Mouse (Mus musculus) mouse embryonic stem cell (cell line): Measurements from ENCODE around the gene Ikbkg.
"Not testable (repeated sequence)": the region's sequence is repeated elsewhere in the genome, so short reads cannot be mapped to it uniquely, and the experiment has no call there.

Experiments used
- in situ Hi-C, 2 experiments: fragments of 300-500 bp; cut with MboI; formaldehyde crosslinking; loops; 1 replicate in 1 of 2; 3 replicates in 1 of 2; pipeline ENCODE4 v1.14.3; 2019 to 2020; ENCODE audit warnings: low sequenced_read_pairs in 2 of 2, low pct_unique_long_range_greater_than_20kb in 1 of 2, mixed read lengths in 1 of 2; ENCODE audit not compliant: unreplicated experiment in 1 of 2

The Ikbkg gene

DNA sequence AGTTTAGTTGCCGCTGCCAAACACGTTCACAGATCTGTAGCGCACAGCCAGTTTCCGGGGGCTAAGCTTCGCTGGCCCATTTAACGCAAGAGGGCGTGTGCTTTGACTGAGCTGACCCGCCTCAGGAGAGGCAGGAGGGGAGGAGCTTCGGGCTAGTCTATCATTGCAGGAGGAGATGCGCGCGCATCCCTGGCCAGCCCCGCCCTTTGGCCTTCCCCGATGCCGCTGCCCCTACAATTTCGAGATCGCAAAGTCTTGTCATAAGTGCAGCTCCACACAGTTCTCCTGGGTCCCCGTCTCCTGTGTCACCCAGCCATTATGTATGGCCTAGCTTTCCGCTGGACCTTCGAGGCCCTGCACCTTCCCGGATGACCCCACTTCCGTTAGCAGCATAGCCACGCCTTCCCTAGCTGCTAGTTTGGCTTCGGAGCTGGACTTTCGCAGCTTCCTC lies 35.8 kb downstream of the Ikbkg start, which contains the start of gene G6pdx:
Gene G6pdx (minus strand): TSS at position 369 of the 451 bp plus-strand sequence.
- in situ Hi-C loops: no loop called here

DNA sequence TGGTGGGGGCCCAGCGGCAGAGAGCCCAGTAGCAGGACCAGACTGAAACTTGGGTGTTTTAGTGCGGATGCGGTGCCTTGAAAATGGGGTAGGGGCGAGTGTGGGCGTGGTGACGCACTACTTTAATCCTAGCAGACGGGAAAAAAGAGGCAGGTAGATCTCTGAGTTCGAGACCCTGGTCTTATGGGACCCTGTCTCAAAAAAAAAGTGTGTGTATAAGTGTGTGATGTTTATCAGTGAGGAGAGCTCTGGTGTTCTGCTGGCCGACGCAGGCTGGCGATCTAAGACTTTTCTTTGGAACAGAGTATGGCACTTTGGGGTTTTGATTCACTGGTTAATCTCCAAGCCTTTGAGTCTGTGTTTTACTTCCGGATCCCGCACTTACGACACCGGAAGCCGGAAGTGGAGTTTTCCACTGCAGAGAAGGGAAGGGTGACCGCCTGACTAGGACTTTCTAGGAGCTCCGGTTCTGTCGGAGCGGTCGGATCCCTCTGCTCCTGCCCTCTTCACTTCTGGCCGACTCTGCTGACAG lies 36.3 kb downstream of the Ikbkg start:
- in situ Hi-C loops: no loop called here

DNA sequence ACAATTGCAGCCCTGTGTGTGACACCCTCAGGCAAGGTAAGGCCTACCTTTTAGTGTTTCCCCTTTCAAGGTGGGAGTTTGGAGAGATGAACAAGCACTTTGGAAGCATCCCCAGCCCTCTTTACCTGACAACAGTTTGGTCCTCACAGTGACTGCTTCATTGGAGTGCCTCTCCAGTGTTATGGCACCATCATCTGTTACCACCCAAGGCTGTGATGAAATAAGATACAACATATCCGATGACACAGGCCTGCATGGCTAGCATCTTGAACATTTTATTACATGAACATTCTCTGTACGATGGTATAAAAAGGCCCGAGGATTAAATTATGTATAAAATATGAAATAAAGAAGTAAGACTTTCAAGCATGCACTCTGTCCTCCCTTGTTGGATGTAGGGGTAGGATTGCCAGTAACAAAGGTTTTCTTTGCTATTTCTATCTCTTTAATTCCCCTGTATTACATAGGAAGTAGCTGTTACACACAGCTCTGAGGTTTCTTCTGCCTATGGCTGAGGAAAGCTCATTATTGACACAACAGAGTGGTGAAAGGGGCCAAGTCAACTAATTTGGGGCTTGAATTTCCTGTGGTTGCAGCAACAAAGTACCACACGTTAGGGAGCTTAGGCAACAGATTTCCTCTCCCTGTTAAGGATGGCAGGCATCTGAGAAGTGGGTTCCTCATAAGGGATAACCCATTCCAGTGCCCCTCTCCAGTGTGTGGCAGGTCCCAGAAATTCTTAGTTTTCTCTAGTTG lies 58.2 kb downstream of the Ikbkg start:
- in situ Hi-C loops: no loop called here

DNA sequence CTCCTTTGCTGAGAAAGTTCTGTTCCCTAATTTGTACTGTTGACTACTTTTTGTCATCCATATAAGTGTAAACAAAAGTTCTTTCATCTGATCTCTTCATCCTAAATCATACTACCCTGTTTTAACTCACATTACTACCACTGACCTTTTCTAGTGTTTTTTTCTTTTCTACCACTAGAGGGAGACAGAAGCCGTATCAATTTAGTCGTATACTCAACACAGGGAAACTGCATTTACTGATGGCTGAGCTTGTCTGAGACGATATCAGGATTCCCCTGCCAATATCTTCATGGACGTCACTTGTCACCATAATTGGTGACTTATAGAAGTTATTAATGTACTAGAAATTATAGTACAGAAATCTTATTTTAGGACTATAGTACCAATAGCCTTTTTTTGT lies 59.7 kb downstream of the Ikbkg start:
- in situ Hi-C loops: no loop called here

DNA sequence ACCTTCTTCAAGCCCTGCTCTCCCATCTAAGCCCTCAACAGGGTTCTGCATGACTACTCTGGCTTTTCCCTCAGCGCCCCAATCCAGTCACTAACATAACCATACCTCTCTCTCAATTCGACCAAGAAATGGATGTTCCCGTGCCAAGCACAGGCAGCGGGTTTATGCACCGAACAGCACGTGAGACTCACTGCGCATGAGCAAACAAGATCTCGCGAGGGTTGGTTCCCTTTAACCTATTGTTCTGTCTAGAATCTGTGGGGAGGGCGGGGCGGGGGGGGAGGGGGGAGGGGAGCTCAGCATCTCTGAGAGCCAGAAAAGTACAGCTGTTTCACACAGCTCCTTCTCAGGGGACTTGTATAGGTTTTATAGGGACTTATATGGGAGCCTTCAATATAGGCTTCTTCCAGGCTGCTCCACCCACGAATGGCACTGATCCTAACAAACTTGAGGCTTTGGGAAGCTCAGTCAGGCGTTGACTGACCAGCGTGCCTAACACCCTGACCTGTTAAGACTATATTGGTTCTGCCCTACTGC lies 88.3 kb downstream of the Ikbkg start, which contains the start of gene Gm6880:
Gene Gm6880 (minus strand): TSS at position 51 of the 537 bp plus-strand sequence.
- in situ Hi-C loops: not testable (repeated sequence)

DNA sequence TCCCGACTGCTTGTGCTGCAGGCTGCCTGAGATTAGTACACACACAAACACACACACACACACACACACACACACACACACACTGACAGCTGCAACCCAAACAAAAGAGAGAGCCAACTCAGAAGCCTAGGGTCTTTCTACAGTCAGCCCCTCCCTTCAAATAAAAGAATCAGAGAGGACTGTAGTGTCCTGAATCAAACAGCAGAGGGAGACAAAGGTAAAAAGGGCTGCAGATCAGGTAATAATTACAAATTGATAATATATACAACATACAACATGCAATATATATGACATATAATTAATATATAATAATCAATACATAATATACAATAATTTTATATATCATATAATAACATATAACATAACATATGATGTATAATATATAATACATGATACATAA lies 104.0 kb downstream of the Ikbkg start:
- in situ Hi-C loops: no loop called here
